Mouse (Mus musculus) cerebral cortex, adult 2 months (tissue): Measurements from ENCODE around the gene Sncg.

Experiments used
- WGBS: fragments of 180-500 bp; shearing (Covaris S2); methylation state at CpG from one replicate; pipeline ENCODE4 v1.1.7; 2018; 5-methylcytosine and 5-hydroxymethylcytosine counted together

Gene Sncg

GRCm38 (mm10) chr14:34374577-34374976, at the start of gene Sncg:
Gene Sncg, minus strand, starts transcription at chr14:34374789.
- 74% methylated on average over 10 of the region's 10 CpGs for WGBS

DNA sequence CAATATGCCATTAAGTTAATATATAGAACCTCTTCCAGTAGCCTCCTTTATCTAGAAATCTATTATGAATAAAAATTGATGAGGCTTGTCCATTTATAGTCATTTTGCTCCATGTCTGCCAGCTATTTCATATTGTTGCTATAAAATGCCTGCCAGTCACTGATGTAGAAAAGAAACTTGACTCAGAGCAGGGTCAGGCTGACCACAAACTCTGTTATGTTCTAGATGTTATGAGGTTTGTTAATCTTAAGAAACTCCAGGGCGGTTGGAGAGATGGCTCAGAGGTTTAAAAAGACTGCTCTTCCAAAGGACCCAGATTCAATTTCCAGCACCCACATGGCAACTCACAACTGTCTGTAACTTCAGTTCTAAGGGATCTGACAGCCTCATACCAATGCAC, 46.5 kb upstream of the Sncg start:
- 97% methylated on average over 1 of the region's 1 CpGs for WGBS

GRCm38 (mm10) chr14:34417501-34417900, 42.9 kb upstream of the Sncg start:
- 77% methylated on average over 5 of the region's 5 CpGs for WGBS

GRCm38 (mm10) chr14:34416946-34417345, 42.4 kb upstream of the Sncg start:
- 96% methylated on average over 4 of the region's 4 CpGs for WGBS

- 62% methylated on average over 7 of the region's 7 CpGs for WGBS
These were observed 37.7 kb upstream of the Sncg start for GRCm38 (mm10) chr14:34412164-34412896.

DNA sequence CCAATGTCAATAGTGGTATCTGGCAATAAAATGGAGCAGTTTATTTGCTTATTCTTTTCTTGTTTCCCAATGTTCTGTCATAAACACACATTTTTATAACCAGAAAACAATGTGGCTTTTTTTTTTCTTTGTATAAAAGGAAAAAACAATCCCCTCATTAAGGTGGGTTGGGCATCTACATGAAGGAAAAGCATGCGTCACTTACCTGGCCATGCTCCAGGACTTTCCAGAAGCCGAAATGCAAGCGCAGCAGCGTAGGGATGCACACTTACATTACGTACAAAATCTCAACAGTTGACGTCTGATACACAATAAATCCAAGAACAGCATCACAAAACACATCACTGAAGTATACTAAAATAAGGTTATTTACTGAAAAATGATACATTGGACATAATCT, 36.1 kb upstream of the Sncg start:
- 86% methylated on average over 6 of the region's 6 CpGs for WGBS

DNA sequence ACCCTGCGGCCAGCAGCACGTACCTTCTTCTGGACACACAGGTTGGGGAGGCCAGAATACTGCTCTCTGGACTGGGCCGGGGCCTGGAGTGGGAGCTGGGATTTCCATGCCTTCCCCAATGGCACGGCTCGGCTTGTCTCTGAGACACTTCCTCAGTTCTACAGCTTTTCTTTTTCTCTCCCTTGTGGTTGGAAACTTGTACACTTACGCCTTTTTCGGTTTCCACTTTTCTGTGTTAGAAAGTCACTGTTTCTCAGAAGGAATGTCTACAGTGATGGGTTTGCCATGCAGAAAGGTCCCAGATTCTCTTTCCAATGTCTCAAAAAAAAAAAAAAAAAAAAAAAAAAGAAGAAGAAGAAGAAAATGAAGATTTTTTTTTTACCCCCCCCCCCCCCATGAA, 28.8 kb upstream of the Sncg start:
- 96% methylated on average over 7 of the region's 7 CpGs for WGBS

- 86% methylated on average over 8 of the region's 8 CpGs for WGBS
These were observed 28.3 kb upstream of the Sncg start for GRCm38 (mm10) chr14:34402871-34403270.

GRCm38 (mm10) chr14:34401135-34401534, 26.5 kb upstream of the Sncg start:
- 43% methylated on average over 6 of the region's 6 CpGs for WGBS

DNA sequence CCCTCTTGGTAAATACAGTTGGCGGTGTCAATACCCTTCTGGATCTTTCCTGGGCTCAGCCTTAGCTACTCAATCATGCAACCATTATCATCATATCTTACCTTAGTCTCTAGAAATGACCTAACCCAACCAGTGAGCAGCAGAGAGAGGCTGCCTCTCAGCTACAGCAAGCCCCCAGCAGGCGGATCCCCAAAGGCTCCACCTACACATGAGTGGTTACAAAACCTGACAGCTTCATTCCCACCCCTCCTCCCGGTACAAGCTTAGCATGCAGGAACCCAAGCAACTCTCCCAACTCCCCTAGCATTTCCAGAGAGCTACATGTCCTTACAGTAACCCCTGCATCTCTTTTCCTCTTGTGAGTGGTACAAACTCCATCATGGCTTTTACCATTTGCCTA, 25.4 kb upstream of the Sncg start:
- WGBS, result 81% methylated on average over 3 of the region's 3 CpGs

GRCm38 (mm10) chr14:34399301-34399700, 24.7 kb upstream of the Sncg start:
- whole genome bisulfite sequencing, result 95% methylated on average over 6 of the region's 6 CpGs

GRCm38 (mm10) chr14:34398901-34399300, 24.3 kb upstream of the Sncg start:
- 93% methylated on average over 21 of the region's 21 CpGs for WGBS

DNA sequence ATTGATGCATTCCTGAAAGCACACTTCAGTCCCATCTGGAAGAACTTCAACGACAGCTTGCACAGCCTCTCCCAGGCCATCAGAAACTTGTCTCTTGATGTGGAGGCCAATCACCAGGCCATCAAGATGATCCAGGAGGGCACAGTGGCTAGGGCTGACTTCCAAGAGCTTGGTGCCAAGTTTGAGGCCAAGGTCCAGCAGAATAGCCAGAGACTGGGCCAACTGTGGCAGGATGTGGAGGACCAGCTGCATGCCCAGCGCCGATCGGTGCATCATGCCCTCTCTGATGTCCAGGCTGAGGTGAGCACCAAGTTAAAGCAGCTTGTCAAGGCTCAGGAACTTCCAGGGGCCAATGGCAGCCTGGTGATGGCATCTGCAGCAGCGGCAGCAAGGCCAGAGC, 23.3 kb upstream of the Sncg start:
- 77% methylated on average over 5 of the region's 5 CpGs for WGBS

DNA sequence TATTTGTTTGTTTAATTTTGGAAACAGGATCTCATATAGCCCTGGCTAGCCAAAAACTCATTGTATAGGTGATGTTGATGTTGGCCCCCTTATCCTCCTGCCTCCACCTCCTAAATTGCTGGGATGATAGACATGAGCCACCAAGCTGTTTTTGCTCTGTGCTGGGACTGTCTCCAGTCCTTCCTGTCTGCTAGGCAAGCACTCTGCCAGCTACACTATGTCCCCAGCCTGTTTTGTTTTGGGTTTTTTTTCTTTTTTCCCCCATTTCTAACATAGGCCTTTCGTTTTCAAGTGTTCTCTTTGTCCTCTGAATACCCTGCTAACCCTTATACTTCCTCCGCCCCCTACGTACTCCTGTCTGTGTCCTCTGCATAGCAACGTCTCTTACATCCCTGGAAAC, 18.7 kb upstream of the Sncg start:
- WGBS, result 47% methylated on average over 4 of the region's 4 CpGs

DNA sequence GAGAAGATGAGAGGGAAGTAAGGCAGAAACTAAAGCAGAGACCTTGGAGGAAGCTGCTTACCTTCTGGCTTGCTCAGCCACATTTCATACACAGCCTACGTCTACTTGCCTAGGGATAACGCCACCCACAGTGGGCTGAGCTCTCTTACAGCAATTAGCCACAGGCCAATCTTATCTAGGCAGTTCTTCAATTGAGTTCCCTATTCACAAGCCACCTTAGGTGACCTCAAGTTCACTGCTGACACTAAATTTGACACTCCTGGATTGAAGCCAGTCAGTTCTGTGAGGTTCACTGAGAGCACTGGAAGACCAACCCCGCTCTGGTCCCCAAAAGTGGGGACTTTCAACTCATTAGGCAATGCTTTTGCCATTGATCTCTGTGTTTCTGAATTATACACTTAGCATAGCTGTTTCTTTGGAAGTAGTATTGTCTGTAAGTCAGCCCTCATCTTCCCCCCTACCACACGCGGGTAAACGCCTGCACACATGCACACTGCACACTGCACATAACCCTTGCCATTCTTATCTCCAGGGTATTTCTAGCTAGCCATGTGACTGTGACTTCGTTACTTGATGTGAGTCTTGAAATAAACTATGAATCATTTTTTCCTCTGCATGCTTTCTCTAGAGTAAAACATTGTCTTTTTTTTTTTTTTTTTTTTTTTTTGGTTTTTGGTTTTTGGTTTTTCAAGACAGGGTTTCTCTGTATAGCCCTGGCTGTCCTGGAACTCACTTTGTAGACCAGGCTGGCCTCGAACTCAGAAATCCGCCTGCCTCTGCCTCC, 8.5 kb upstream of the Sncg start:
- WGBS, result 76% methylated on average over 8 of the region's 9 CpGs

GRCm38 (mm10) chr14:34378560-34379331, 4.2 kb upstream of the Sncg start:
- 62% methylated on average over 11 of the region's 11 CpGs for WGBS

DNA sequence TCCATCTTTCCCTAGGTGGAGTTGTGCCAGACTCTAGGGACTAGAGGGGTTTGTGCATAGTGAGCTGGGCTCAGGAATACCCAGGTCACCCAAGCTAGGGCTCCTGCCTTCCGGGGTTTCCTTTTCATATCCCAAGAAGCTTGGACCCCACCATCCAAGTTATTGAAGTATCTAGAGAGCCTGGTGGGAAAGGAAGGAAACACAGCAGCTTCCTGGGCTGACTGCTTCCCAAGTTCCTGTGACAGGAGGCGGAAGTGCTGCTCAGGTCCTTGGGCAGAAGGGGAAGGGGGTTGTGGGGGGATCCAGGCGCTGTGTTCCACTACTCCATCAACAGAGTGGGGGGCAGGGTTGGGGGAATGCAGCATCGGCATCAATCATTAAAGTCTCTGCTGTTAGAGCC, 2.5 kb upstream of the Sncg start:
- 84% methylated on average over 4 of the region's 4 CpGs for WGBS

DNA sequence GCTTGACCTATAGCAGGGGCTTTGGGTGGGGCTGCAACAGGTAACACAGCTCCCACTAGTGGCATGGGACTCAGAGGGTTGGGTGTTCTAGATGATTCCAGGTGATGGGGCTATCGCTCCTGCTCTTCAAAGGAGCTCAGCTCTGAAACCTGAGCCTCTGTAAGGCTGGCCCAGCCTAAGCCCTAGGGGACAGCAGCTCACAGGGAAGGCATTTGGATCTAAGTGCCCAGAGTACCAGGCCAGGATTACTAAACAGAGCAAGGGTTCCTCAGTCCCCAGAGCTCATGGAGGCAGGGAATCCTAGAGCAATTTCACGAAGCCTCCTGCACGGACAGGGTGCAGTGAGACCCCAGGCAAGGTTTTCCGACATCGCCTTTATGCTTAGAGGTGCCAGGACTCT, 1.4 kb upstream of the Sncg start:
- 90% methylated on average over 5 of the region's 5 CpGs for WGBS

- WGBS, result 82% methylated on average over 13 of the region's 13 CpGs
These were observed 871 bp upstream of the Sncg start, which contains the start of gene Mmrn2 for GRCm38 (mm10) chr14:34375415-34375904. Gene Mmrn2, plus strand, starts transcription at chr14:34375465.

DNA sequence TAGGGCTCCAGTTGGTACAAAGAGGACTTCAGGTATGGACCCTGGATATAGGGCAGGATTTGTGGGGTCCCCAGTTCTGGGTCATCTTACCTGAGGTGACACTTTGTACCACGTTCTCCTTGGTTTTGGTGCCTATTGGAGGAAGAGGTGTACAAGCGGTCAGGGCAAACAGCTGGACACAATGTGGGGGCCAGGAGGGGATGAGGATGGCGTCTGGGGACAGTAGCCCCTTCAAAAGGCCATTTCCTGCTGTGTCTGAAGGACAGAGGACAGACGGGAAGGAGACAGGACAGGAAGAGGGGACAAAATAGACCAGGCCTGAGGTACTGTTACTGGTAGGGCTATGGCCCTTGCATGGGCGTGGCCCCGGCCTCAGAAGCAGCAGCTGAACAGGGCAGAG, 1.0 kb downstream of the Sncg start:
- 91% methylated on average over 6 of the region's 6 CpGs for WGBS

- WGBS, result 86% methylated on average over 6 of the region's 6 CpGs
These were observed 1.9 kb downstream of the Sncg start for GRCm38 (mm10) chr14:34372646-34373045.

DNA sequence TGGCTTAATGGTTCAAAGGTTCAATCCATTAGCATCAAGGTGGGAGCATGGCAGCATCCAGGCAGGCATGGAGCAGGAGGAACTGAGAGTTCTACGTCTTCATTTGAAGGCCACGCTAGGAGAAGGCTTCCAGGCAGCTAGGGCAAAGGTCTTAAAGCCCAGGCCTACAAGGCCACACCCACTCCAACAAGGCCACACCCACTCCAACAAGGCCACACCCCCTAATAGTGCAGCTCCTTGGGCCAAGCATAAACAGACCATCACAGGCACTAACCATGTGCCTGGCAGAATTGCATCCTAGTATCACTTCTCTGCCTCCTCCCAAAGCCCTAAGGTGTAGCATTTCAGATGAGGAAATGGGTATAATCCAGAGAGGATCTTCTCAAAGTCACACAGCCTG, 2.8 kb downstream of the Sncg start:
- 93% methylated on average over 2 of the region's 2 CpGs for WGBS
